Mouse (Mus musculus): Measurements from ENCODE around the gene Nit2. TPM values are rescaled to one million over a fixed set of nuclear protein-coding genes. Genes with fewer than 3 reads are reported as not detected.

Nit2 gene
- polyA plus RNA-seq, 1 experiment from 2014 or later, result 76.3 TPM

DNA sequence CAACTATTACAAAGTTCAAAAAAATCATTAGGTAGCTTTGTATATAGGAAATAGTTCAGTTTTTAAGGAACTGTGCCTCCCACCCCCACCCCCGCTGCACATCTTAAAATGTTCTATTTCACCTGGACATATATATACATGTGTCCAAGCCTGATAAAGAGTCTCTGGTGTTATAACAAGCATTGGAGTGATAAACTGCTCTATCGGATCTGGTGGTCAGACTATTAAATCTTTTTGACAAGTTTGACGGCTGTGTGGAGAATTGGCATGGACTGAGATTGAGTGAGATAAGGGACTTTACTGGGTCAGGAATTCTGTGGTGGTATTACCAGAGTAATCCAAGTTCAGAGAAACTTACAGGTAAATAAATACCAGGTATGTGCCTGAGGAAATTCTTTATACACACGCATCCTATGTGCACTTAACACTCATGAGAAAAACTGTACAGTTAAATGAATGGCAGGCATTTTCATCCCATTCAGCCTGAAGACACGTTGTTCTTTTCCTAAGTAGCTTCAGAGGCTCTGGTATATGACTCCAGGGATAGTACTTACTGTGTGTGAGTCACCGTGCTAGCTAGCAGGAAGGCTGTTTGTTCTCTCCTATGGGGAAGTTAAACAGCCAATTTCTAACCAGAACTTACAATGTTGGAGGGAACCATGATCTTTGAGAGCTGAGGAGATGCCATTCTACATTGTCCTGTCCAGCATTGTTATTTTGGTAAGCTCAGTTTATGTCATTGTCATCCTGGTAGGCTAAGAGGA is 44.3 kb downstream of the Nit2 start:
- H3K4me1 ChIP-seq, result peaks cover 17% of the 10 kb centered on the region
- H3K36me3 ChIP-seq, result no peaks in the 10 kb centered on the region
- WGBS, result 29% methylated on average over 6 of the region's 6 CpGs
- H3K4me2 ChIP-seq, result peak overlapping the region; percentile 66
- H3K27me3 ChIP-seq (replicated peaks), result no peaks in the 10 kb centered on the region
- H3K9ac ChIP-seq, result no peak overlapping the region; the same call in 1 of the 2 replicates
- no peaks in the 10 kb centered on the region for H3K9me3 ChIP-seq
- no peak for ATAC-seq (ENCODE audit: insufficient read depth, low FRiP score, low read depth)
- no peak overlapping the region for H3K27ac ChIP-seq
- H3K4me3 ChIP-seq (replicated peaks), result peak overlapping the region; percentile 99

DNA sequence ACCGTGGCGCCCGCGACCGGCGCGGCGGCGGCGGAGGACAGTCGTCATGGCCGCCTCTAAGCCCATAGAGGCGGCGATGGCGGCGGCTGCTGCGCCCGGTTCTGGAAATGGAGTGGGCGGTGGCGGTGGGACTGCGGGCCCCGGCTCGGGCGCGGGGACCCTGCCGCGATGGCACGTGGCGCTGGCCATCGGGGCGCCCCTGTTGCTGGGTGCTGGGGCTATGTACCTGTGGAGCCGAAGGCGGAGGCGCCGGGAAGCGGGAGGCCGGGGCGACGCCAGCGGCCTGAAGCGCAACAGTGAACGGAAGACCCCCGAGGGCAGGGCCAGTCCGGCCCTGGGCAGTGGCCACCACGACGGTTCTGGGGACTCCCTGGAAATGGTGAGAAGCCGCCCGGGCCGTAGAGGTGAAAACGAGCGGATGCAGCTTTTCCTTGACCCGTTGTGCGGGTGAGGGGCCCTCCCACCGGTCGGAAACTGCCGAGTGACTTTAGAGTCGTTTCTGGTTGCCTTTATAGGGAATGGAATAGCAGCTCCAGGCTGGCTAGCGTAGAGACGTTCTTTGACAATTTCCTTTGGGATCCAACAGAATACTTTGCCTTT is 45.2 kb downstream of the Nit2 start:
- no peaks in the 10 kb centered on the region for H3K9me3 ChIP-seq
- no peak for ATAC-seq (ENCODE audit: insufficient read depth, low FRiP score, low read depth)
- peaks cover 12% of the 10 kb centered on the region for H3K4me1 ChIP-seq
- H3K27me3 ChIP-seq (replicated peaks), result no peaks in the 10 kb centered on the region
- peak overlapping the region; percentile 96 for H3K27ac ChIP-seq
- peak overlapping the region; percentile 100 for H3K9ac ChIP-seq
- WGBS, result under 1% methylated on average over 59 of the region's 59 CpGs
- no peaks in the 10 kb centered on the region for H3K36me3 ChIP-seq
- H3K4me2 ChIP-seq, result peak overlapping the region; percentile 66
- H3K4me3 ChIP-seq (replicated peaks), result peak overlapping the region; percentile 99

DNA sequence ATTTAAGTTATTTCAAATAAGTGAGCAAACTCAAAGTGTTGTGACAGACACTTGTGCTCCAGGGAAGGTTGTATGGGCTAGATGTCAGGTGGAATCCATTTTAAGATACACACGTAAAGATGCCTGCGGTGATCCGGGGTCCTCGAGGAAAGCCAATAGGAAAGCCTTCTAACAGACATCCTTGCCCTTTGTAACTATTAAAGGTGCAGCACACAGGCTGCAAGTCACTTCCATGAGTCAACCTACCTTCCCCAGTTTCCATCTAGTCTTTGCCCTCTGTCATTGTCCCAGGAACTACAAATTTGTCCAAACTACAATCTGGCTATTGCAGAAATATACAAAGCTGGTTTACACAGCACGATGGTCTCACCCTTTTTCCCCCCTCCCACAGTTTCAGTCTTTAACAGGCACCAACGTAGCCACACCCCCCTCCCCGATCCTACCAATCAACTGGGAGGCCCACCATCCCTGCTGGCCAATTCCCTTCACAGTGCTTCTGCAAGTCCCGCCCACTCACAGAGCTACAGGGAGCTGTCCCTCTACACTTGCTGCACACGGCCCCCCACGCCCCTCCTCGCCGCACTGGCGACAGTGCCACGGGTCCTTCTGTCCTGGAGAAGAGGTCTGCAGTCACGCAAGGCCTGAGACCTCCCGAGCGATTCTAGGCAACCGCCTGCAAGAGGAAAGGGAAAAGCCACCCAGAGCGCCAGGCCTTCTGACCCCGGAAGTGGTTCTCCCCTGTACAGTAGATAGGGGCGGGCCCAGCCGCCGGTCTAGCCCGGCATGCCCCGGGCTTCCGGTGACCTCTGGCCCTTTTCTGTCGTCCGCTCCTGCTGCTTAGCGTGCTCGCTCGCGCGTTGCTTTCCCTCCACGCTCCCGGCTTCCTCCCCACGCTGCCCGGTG is 46.0 kb downstream of the Nit2 start, which contains the start of gene Tomm70a:
Gene Tomm70a, plus strand, starts transcription at position 791 of the 903 bp plus-strand sequence.
- Histone ChIP-seq H3K9me3 (no peaks in the 10 kb centered on the region), H3K36me3 (no peaks in the 10 kb centered on the region), H3K4me2 (peak within 1 kb of the TSS; percentile 66), H3K4me3 (replicated peaks) (peak within 1 kb of the TSS; percentile 99), H3K9ac (peak within 1 kb of the TSS; percentile 100), H3K27me3 (replicated peaks) (no peaks in the 10 kb centered on the region), H3K4me1 (peaks cover 12% of the 10 kb centered on the region), H3K27ac (peak within 1 kb of the TSS; percentile 96)
- WGBS, result under 1% methylated on average over 37 of the region's 37 CpGs
- ATAC-seq (ENCODE audit: insufficient read depth, low FRiP score, low read depth), result peak; percentile 99

DNA sequence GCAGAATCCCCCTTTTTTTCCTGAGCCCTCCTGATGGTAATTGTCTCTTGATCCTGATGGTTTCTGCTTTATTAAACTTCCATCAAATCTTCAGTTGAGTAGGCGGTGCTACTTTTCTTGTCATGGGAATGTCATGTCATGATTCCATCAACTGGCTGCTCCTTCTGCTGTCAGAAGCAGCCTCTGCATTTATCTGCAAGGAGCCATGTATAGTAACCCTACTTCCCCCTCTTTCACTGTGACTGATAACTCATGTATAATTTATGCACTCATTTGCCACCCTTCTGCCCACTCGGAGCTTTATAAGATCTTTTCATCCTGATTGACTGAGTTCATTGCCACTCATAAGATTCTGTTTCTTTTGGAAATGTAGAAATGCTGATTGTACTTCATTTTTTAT is 49.6 kb downstream of the Nit2 start:
- no peak for ATAC-seq (ENCODE audit: insufficient read depth, low FRiP score, low read depth)
- H3K27ac ChIP-seq, result no peak overlapping the region

DNA sequence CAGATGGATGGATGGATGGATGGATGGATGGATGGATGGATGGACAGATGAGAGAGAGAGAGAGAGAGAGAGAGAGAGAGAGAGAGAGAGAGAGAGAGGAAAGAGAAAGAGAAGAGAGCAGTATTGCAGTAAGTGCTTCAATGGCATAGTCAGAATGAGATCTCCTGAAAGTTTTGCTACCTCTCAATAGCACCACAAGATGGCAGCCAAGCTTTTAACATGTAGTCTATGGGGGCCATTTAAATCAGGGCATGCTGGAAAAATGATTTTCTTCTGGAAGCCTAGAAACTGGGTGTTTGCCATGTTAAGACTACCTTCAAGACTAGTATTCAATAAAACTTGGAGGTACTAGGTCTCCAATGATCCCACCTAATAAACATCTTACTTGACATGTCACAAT is 51.1 kb downstream of the Nit2 start:
- Histone ChIP-seq H3K4me1 (no peaks in the 10 kb centered on the region), H3K27me3 (replicated peaks) (no peaks in the 10 kb centered on the region), H3K9ac (no peak overlapping the region), H3K27ac (no peak overlapping the region), H3K4me3 (replicated peaks) (no peak overlapping the region), H3K9me3 (no peaks in the 10 kb centered on the region), H3K36me3 (no peaks in the 10 kb centered on the region), H3K4me2 (no peak overlapping the region)
- no peak for ATAC-seq (ENCODE audit: insufficient read depth, low FRiP score, low read depth)

More for the DNA sequence above, 49.6 kb downstream of the Nit2 start:
- Histone ChIP-seq H3K4me1 (no peaks in the 10 kb centered on the region), H3K4me2 (no peak overlapping the region), H3K9ac (no peak overlapping the region), H3K27me3 (replicated peaks) (no peaks in the 10 kb centered on the region), H3K36me3 (no peaks in the 10 kb centered on the region), H3K9me3 (no peaks in the 10 kb centered on the region), H3K4me3 (replicated peaks) (no peak overlapping the region)
- 81% methylated on average over 2 of the region's 2 CpGs for WGBS

Other genes starting within 250 kb of the Nit2 start
- gene Lnp1, start 239.3 kb downstream of the Nit2 start, polyA plus RNA-seq (2015; fragmentation: Nextera tagmentation; extraction: Ambion mirVana), result not detected in 2 replicates
- 0.18 and 0.26 TPM in 2 replicates for gene Tmem45a2, start 96.0 kb downstream of the Nit2 start, polyA plus RNA-seq (2015; fragmentation: Nextera tagmentation; extraction: Ambion mirVana)
- gene Tomm70a, start 45.6 kb downstream of the Nit2 start, polyA plus RNA-seq (2015; fragmentation: Nextera tagmentation; extraction: Ambion mirVana), result 44.7 and 45.7 TPM in 2 replicates
- gene Tbc1d23, start 64.2 kb upstream of the Nit2 start, polyA plus RNA-seq (2015; fragmentation: Nextera tagmentation; extraction: Ambion mirVana), result 23.2 and 24.4 TPM in 2 replicates
- 0.05 and 0.06 TPM in 2 replicates for gene Tmem30c, start 125.5 kb upstream of the Nit2 start, polyA plus RNA-seq (2015; fragmentation: Nextera tagmentation; extraction: Ambion mirVana)
- gene Filip1l, start 185.8 kb upstream of the Nit2 start, polyA plus RNA-seq (2015; fragmentation: Nextera tagmentation; extraction: Ambion mirVana), result 40.1 and 42.1 TPM in 2 replicates